Mouse (Mus musculus): Measurements from ENCODE around the gene Ptprt.

GRCm38 (mm10) chr2:162141845-162142411 is 519.0 kb downstream of the Ptprt start:
- no peak for TF ChIP-seq CTCF (IDR thresholded peaks at IDR 0.05; ENCODE audit: low read depth, low read length)
- TF ChIP-seq POLR2A (IDR thresholded peaks at IDR 0.05; ENCODE audit: extremely low read depth, insufficient read depth, low read length): no peak
